Mouse (Mus musculus) lung, postnatal 0 days (tissue): Measurements from ENCODE around the gene Zfp729a.

Experiments used
- CTCF ChIP-seq: IDR thresholded peaks from 2 replicates; pipeline ENCODE4 v1.5.1; 2016; ENCODE audit warnings: antibody characterized with exemption, mild to moderate bottlenecking
- EP300 ChIP-seq: IDR thresholded peaks from 2 replicates; pipeline ENCODE4 v1.6.1; 2016; ENCODE audit warnings: antibody characterized with exemption, mild to moderate bottlenecking, control low read depth

DNA sequence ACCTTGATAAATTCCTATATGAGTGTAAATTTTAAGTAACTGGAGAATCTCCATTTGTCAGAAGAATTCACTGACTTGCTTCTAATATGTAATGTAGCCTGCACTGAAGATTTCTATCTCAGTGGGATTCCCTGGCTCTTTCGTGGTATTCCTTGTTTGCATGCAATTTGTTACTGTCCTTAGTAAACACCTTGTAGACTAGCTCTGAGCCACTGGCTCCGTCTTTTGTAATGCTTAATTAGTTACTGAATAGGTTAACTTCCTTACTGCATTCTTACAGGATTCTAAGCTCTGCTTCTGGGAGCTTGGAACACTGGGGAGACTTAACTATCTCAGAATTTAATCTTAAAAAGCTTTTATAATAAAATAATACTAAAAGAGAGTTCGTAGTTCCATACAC, 14.9 kb upstream of the Zfp729a start:
- TF ChIP-seq CTCF (no peak), EP300 (no peak)
